Mouse (Mus musculus): ENCODE results near the gene Plekhh1.

Plekhh1 gene

DNA sequence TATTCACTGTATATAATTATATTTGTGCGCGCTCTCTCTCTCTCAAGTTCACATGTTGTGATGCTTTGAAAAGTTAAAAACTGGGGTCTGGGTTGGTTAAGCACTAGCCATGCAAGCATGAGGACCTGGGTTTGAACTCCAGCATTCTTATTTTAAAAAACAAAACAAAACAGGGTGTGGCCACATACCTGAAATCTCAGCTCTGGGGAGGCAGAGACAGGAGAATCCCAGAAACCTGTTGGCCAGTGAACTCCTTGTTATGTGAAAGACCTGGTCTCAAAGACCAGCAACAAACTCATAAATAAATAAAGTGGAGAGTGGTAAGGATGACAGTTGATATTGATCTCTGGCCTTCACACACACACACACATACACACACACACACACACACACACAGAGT lies 5.4 kb downstream of the Plekhh1 start:
- DNase-seq: no peak

DNA sequence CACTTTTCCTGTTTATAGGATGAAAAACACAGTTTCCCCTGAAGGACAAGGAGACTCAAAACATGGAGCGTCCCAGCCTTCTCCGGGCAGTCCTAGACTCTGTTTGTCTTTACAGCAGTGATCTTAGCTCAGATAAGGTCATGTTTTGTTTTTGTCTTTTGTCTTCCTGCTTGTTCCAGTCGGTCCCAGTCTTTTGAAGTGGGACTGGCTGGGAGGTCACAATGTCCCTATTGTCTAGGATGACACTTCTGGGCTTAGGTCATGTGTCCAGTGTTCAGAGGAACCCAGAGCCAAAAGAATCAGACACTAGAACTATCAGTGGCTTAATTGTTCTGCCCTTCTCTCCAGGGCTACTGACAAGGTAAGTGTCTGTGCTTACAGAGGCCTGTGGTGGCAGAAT lies 6.4 kb downstream of the Plekhh1 start:
- no peak for DNase-seq

- DNase-seq: no peak
Observed at GRCm38 (mm10) chr12:79039708-79040107, 10.7 kb downstream of the Plekhh1 start.

DNA sequence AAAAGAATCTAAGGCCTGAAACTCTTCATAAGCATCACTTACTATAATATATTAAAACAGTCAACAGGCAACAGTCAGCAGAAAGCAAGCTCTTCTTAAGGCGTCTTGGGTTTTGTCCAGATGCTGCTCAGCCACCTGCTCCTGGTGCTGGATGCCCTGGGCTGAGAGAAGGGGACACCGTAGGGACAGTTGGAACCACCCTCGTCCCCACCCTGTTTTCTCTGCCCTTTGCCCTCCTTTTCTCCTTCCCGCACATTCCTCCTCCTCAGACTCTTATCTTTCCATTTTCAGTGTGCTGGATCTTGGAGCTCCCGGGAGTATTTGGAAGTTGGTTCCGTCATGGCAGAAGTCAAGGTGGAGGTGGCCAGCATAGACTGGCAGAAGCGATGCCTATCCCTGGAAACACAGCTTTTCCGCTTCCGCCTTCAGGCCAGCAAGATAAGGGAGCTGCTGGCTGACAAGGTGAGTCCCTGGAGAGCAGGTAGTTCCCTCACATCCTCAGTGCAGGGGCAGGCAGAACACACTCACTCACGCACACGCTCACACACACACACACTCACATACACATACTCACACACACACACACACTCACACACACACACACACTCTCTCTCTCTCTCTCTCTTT lies 11.4 kb downstream of the Plekhh1 start:
- DNase-seq: no peak

GRCm38 (mm10) chr12:79041436-79041835 lies 12.5 kb downstream of the Plekhh1 start:
- no peak for DNase-seq

GRCm38 (mm10) chr12:79044668-79045067 lies 15.7 kb downstream of the Plekhh1 start:
- DNase-seq: no peak

- DNase-seq: no peak
Observed at GRCm38 (mm10) chr12:79046171-79046570, 17.2 kb downstream of the Plekhh1 start.

- DNase-seq: no peak
Observed at GRCm38 (mm10) chr12:79047203-79047602, 18.2 kb downstream of the Plekhh1 start.

DNA sequence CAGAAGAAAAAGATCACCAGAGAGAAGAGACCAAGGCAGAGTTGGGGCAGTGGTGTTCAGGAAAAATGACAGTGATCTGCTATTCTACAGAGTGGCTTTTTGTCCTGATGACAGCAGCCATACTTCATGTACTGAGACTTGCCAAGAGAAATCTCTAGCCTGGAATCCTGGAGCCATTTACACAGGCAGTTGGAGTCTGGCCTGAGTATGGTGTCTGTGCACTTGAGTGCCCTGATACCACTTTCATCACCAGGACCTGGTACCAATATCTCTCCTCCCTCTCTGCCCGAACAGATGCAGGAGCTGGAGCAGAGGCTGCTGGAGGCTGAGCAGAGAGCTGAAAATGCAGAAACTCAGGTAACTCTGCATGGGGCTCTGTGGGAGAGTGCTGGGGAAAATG lies 19.9 kb downstream of the Plekhh1 start:
- DNase-seq: no peak

- no peak for DNase-seq
Observed at GRCm38 (mm10) chr12:79049807-79050206, 20.8 kb downstream of the Plekhh1 start.

- DNase-seq: peak; percentile 41 to 49
Observed at GRCm38 (mm10) chr12:79050545-79051212, 21.7 kb downstream of the Plekhh1 start.

DNA sequence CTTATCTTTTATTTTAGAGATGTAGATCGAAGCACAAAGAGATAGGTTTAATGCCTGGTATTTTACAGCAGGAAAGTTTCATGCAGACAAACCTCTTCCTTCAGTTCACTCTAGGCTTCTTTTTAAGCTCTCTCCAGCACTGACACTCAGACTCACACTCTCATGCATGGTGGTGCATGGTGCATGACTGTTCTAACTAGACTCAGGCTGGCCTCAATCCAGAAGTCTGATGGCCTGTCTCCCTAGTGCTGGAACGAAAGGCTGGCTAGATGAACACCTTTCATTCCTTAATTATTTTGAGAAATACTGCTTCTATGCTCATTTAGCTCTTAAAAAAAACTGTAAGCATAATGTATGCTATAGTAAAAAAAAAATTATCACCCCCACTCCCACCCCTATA lies 23.1 kb downstream of the Plekhh1 start:
- DNase-seq: peak; percentile 63 to 71

DNA sequence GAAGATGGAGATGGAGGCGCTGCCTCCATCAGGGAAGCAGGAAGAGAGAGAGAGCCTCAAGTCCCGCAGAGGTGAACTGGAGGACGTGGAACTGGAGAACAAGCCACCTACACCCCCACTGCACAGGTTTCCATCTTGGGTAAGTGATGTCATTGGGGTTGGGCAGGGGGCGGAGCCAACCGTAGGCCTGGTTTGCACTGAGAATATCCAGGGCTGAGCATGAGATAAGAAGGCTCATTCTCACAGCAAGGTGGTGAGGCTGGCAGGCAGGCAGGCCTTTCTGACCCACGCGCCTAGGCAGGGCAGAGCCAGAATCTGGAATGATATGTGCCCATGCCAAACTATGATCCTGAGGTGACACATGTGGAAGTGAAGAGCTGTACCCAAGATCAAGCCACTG lies 26.3 kb downstream of the Plekhh1 start:
- DNase-seq: peak in 1 of 2 experiments; percentile 44

GRCm38 (mm10) chr12:79059573-79059972 lies 30.6 kb downstream of the Plekhh1 start:
- DNase-seq: no peak

GRCm38 (mm10) chr12:79060134-79060533 lies 31.2 kb downstream of the Plekhh1 start:
- no peak for DNase-seq

DNA sequence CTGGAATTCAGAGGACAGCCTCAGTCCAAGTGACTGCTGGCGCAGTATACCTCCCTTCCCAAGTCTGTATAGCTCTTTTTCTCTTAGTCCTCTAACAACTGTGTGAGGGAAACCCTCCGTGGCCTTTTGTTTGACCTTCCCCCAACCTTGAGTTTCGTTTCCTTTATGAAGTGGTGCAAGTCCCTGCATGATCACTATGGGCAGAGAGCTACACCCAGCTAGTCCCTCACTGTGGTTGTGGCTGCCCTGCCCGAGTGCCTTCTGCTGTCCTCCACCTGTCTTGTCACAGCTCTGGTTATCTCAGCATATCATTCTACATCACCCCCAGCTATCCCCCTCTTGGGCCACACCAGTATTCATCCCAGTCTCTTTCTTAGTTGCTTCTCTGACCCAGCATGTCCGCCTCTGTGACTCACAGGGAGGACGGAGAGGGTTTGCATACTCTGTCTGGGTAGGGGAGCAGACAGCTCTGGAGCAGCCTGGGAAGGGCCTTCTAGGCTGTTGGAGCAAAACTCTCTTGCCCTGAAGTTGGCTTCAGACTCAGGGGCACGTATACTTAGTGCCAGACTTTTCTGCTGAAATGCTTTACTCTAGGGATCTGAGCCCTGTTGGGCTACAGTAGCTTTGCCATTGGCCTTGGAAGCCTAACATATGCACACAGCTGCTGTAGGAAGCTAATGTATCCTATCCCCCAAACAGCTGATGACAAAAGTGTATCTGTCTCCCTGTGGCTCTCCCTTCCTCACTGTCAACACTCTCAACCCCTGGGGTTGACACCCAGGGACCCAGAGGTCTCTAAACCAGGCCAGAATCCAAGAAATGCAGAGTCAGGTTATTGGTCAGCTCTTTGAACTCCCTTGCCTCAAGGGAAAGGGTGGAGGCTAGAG lies 32.0 kb downstream of the Plekhh1 start:
- no peak for DNase-seq

- no peak for DNase-seq
Observed at GRCm38 (mm10) chr12:79064451-79064850, 35.5 kb downstream of the Plekhh1 start.

DNA sequence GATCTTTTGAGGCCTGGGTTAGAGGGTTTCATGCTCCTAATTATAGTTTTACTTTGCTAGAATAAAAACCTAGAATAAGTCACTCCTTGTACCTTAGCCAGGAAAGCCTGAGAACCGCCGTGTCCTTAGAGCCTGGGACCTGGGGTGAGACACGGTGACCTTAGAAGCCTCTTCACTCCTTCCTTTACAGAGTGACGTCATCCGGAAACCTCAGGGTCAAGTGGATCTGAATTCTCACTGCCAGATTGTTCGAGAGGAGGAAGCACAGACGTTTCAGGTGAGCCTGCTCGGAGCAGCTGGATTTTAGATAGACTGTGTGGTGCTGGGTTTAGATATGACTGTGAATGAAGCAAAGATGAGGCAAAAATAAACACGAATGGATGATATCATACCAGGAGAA lies 37.5 kb downstream of the Plekhh1 start:
- peak in 1 of 2 experiments; percentile 50 for DNase-seq

- DNase-seq: peak; percentile 67 to 77
Observed at GRCm38 (mm10) chr12:79067526-79067925, 38.6 kb downstream of the Plekhh1 start.

GRCm38 (mm10) chr12:79068306-79068705 lies 39.3 kb downstream of the Plekhh1 start:
- DNase-seq: peak; percentile 80 to 82

DNA sequence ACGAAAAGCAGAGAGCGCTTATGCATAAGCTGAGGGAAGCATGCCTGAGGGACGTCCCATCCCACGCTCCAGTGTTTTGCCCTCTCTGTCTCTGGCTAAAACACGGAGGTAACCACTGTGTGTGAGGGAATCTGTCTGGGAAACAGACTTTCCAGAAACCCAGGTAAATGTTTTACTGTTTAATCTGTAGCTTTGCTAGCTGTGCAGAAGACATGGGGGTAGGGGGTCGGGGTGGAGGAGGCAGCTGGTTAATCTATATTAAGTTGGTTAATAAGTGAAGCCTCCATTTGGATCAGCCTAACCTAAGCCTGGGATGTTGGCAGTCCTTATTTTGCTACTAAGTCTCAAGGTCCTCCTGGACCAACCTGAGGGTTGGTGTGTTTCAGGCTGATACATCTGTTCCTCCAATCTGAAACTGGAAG lies 40.2 kb downstream of the Plekhh1 start:
- DNase-seq: peak; percentile 55 to 81

DNA sequence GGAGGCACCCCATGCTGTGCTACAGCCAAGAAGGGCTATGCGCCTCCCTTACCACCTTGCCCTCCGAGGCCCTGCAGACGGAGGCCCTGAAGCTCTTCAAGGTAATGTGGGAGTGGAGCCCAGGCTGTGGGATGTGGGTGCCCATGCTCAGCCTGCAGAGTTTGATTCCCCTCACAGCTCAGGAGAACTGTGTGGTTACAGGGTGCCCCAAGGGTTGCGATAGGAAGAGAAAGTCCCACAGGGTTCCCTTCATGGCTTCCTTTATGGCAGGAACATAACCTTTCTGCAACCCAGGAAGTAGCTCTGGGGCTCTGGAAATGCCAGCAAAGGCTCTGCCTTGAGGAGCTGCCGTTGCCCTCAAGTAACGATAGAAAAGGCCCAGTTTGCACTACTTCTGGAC lies 41.0 kb downstream of the Plekhh1 start:
- DNase-seq: no peak

GRCm38 (mm10) chr12:79070736-79071333 lies 41.9 kb downstream of the Plekhh1 start:
- DNase-seq: no peak
